Mouse (Mus musculus) CD4-positive, CD25-positive, alpha-beta regulatory T cell, adult 2 months (primary cell): Measurements from ENCODE around the gene Med1.
"Not testable (repeated sequence)": the region's sequence is repeated elsewhere in the genome, so short reads cannot be mapped to it uniquely, and the experiment has no call there.

ENCODE experiments used
- DNase-seq: peaks from one replicate; pipeline ENCODE4 v3.0.0-alpha.2; 2012; ENCODE audit warnings: low read depth, low spot score

Med1 gene

DNA sequence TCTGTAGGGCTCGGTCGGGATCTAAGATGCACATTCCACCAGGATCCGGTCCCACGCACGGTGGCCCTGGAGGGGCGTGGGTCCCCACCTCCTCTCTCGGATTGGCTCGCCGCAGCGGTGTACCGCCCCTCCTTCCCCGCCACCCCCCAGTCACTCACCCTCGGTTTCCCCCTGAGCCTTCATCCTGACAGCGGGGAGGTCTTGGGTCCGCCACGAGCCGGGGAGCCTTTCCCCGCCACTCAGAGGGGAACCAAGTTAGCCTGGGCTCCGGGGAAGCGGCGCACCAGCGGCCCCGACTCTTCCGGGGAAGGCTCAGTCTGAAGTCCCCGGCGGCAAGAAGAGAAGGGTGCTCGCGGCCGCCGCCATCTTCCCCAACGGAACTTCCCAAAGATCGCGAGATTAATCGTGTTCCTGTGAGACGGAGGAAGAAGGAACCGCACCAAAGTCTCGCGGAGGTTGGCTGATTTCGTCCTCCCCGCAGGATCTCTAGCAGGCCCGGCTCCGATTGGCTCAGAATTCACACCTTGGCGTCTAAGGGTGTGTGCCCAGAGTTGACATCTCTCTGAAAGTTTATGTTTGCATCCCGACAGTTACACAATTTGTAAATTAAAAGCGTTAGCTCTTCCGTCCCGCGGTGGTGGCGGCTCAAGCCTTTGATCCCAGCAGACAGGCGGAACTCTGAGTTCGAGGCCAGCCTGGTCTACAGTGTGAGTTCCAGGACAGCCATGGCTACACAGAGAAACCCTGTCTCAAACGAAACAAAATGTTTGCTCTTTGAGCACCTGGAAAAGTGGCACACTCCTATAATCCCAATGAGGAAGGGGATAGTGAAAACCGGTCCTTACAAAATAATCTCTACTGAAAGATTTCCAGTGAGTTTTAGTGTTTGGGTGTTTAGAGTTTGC lies at the start of gene Med1:
Gene Med1 (minus strand): TSS at position 393 of the 905 bp plus-strand sequence.
- peak; percentile 98 for DNase-seq

DNA sequence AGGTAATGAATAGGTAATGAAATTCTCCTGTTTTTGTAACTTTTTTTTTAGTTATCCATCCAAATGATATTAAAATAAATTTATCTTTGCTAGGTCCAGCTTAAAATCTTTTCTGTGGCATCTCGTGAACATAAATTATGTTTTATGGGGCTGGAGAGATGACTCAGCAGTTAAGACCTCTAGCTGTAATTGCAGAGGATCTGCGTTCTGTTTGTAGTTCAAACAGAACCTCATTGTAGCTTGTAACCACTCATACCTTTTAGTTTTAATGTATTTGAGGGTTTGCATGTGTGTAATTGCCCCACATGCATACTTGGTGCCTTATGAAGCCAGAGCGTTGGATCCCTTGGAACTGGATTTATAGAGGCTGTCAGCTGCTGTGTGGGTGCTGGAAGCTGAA lies 45.9 kb upstream of the Med1 start:
- DNase-seq = no peak

GRCm38 (mm10) chr11:98238416-98238815 lies 45.3 kb upstream of the Med1 start:
- DNase-seq = peak; percentile 8

DNA sequence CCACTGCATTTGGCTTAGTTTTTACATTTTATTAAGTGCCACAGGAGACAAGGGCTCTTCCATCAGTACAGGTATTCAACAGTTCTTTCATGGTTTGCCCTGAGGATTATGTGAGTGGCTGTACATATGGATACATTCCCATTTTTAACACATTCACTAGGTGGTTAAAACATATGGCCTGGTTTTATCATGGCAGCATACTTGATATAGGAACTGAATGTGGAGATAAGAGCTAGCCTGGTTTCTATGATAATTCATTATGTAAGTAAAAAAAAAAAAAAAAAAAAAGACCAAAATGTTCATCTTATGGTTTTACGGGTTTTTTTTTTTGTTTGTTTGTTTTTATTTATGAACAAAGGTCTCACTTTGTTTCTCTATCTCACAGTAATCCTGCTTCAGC lies 33.3 kb upstream of the Med1 start:
- no peak for DNase-seq

DNA sequence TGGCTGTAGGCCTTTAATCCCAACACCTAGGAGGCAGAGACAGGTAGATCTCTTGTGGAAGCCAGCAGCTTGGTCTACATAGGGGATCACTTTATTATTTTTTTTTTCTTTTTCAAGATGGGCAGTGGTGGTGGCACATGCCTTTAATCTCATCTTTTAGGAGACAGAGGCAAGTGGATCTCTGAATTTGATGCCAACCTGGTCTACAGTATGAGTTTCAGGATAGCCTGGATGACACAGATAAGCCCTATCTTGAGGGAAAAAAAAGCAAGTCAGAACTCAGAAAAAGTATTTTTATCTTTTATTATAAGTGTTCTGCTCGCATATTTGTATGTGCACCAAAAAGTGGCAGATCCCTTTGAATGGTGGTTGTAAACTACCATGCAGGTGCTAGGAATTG lies 20.2 kb upstream of the Med1 start:
- no peak for DNase-seq

- not testable (repeated sequence) for DNase-seq
Measured at GRCm38 (mm10) chr11:98209661-98210060, 16.6 kb upstream of the Med1 start.

DNA sequence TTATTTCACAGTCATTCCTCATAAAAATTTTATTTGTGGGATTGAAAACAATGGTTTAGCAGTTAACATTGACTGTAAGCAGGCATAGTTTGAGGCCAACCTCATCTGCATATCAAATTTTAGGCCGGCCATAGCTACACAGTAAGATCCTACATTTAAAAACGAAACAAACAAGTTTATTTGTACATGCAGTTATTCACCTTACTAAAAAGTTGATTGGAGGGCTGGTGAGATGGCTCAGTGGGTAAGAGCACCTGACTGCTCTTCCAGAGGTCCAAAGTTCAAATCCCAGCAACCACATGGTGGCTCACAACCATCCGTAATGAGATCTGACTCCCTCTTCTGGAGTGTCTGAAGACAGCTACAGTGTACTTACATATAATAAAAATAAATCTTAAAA lies 13.2 kb upstream of the Med1 start:
- not testable (repeated sequence) for DNase-seq

DNA sequence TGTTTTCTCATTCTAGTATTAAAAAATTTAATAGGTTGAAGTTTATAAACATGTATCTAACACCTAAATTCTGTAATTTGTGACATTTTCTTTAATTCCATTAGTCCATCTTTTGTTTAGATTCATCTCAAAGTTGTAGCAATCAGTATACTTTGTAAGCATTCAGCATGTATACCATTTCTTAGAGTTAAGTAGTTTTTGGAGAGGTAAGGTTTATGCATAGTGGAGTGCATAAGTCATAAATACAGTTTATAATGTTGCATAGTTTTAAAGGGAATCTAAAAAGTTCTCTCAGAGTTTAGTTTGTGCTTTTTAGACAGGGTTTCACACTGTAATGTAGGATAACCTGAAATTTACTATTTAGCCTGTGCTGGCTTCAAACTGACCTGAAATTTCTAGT lies 12.4 kb upstream of the Med1 start:
- DNase-seq = no peak

DNA sequence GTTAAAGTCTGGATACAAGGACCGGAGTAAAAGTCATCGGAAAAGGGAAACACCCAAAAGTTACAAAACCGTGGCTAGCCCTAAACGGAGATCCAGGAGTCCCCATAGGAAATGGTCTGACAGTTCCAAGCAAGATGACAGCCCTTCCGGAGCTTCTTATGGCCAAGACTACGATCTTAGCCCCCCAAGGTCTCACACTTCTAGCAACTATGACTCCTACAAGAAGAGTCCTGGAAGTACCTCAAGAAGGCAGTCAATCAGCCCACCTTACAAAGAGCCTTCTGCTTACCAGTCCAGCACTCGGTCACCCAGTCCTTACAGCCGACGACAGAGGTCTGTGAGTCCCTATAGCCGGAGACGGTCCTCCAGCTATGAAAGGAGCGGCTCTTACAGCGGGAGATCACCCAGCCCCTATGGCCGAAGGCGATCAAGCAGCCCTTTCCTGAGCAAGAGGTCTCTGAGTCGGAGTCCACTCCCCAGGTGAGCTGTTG lies 10.9 kb upstream of the Med1 start:
- DNase-seq = peak; percentile 35

DNA sequence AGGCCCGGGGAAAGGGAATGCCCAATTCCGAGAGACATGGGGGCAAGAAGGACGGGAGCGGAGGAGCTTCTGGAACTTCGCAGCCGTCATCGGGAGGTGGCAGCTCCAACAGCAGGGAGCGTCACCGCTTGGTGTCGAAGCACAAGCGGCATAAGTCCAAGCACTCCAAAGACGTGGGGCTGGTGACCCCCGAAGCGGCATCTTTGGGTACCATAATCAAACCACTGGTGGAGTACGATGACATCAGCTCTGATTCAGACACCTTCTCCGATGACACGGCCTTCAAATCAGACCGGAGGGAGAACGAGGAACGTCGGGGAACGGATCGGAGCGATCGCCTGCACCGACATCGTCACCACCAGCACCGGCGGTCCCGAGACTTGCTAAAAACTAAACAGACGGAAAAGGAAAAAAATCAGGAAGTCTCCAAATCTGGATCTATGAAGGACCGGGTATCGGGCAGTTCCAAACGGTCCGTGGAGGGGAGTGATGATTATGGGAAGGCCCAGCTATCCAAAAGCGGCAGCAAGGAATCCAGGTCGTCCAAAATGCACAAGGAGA lies 10.3 kb upstream of the Med1 start:
- no peak for DNase-seq

DNA sequence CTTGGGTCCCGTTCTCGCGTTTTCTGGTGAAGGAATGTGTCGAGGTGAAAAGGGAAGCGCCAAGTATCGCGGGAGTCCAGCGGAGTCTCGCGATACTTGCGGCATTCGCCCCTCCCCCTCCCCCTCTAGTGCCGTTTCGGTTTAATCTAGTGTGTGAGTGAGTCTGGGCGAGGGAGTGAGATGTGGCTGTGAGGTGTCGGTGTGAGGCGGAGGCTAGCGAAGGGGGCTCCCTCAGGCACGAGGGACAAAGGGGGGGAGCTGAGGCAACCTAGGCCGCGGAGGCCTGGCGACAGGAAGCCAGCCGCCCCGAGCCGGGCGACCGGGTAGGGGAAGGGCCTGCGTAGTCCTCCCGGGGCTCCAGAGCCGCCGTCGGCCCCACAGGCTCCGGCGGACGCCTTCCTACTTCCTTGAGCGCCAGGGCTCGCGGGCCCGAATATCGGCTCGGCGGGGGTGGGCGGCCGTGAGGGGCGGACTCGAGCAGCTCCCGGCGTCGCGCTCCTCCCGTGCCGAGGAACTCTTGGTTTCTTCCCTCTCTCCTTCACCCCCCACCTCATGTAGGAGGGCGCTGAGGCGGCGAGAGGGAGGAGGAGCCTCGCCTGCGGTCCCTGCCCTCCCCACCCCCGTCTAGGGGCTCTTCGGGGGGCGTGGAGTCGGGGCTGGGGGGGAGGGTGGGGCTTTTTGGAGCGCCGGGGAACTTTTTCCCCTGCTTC lies 9.7 kb upstream of the Med1 start, which contains the start of gene Cdk12:
Gene Cdk12 (plus strand): TSS at position 419 of the 710 bp plus-strand sequence.
- DNase-seq = peak; percentile 98

- DNase-seq = peak; percentile 59
Measured at GRCm38 (mm10) chr11:98201791-98202640, 8.9 kb upstream of the Med1 start.

DNA sequence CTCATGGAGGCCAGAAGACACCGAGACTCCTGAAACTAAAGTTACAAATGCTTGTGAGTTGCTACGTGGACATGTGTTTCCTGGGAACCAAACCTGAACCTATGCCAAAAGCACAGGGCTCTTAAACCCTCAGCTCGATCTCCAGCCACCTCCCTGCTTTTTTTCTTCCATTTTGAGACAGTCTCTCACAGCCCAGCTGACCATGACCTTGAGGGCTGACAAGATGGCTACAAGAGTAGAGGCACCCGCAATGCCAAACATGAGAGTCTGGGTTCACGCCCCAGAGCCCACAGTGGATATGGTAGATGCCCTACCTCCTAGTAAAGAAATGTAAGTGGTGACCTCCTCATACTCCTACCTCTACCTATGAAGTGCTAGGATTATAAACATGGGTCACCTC lies 2.3 kb downstream of the Med1 start:
- DNase-seq = no peak

DNA sequence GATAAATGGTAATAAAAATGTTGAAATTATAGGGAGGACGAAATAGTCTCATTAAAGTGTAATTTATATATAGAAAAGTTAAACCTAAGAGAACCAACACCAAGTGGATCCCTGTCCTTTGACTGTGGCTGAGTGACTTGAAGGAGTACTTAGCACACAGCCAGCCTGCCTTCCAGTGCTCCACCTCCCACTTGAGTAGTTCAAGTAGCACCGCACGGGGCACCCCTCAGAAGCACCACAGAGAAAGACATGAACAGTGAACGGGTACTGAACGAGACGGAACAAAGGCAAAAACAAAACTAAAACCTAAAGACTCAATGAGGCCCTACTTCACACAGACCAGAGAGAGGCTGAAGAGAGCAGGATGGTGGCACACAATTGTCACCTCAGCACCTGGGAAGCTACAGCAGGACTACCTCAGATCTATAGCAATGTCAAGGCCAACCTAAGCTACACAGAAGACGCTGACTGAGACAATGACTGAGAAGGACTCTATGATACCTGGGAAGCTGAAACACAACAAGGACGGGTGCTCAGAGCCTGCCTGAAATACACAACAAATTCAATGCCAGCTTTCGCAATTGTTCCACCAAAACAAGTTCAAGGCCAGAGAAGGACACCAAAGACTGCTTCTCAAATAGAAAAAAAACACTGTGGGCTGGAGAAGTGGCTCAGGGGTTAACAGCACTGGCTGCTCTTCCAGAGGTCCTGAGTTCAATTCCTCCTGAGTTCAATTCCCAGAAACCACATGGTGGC lies 5.3 kb downstream of the Med1 start:
- no peak for DNase-seq

DNA sequence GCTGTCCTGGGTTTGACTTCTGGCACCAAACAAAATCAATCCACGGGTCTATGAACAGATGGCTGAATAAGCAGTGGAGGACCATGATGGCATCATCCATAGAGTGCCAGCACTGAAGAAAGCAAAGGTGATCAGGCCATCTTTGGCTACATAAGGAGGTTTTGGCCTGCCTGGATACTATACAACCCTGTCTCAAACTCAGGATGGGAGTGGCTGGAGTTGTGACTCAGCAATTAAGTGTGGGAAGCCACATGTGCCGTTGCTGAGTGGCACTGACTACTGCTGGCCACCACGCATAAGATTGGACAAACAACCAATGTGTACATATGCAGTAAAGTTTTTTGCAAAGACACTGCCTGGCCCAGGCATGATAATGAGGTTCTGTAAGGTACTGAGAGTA lies 10.9 kb downstream of the Med1 start:
- not testable (repeated sequence) for DNase-seq

GRCm38 (mm10) chr11:98168400-98168799 lies 24.7 kb downstream of the Med1 start:
- DNase-seq = no peak

- no peak for DNase-seq
Measured at GRCm38 (mm10) chr11:98155094-98155493, 38.0 kb downstream of the Med1 start.

DNA sequence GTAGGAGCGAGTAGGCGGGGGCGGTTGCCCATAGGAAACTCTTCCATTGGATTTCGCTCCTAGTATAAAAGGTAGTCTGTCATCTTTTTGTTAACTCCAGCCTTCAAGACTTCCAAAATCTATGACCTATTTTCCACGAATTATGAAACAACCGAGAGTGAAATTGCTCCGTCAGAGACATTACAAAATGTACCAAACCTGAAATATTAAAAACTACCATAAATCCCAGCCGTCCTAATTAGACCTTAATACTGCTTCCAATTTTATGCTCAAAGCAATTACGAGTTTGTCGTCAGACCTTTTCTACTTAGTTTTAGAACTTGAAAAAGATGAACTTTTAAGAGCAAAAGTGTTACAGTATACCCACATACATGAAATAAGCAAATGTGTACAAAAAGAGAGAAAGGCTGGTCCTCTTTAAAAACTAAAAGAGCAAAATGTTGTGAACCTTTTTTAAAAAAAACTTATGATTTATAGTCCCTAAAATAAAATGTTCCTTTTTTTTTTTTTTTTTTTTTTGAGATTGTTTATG lies 42.4 kb downstream of the Med1 start:
- no peak for DNase-seq

DNA sequence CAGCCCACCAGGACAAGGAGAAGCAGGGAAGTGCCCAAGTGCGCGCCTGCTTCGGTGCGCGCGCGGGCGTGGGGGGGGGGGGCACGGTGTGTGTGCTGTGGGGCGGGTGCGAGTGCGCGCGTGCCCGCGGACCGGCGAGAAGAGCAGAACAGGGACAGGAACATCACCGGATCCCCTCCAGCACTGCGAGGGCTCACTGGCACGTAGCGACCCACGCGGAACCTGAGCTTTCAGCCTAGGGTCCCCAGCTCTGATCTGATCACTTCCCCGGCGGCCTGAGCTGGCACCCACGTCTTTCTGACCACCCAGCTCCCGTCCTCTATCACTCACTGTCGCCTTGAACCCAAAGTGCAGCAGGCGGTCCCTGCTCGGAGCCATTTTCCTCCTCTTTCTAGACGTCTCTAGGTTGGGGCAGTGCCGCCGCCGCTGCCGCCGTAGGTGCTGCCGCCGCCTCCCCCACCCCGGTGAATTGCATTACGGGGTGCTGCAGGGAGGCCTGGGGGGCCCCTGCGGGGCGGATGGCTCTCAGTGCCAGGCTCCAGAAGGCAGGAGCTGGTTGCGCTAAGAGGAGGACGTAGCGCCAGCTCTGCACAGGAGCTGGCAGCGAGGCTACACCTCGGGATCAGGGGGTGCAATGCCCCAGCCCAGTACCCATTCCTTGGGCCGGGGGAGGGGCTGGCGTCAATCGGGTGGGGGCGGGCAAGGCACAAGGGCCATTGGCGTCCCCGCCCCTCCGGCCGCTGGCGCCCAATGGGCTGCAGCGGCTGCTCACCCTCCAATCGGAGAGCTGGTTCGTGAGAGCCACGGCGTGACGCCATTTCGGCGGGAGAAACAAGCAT lies 43.1 kb downstream of the Med1 start, which contains the start of gene Fbxl20:
Gene Fbxl20 (minus strand): TSS at position 618 of the 839 bp plus-strand sequence.
- peak; percentile 94 for DNase-seq
